Mouse (Mus musculus): ENCODE data around the gene Themis.

DNA sequence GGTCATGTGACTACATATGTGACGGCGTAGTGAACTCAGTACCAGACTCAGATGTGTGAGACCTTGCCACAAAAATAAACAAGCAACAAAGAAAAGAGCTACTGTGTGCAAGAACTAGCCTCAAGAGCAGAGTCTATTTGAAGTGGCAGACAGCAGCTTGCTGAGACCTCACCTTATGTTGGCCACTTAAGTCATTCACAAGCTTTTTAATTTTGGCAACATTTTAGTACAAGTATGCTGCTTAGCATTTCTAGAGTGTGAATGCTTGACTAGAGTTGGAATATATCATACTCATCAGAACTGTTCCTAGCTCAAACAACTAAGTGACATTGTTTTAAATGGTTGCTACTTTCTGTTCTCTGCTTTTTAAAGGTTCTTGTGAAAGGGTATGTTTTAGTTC, 188.0 kb downstream of the Themis start:
- TF ChIP-seq CTCF (IDR thresholded peaks at IDR 0.05; ENCODE audit: extremely low read depth, insufficient read depth, insufficient read length, insufficient replicate concordance) (no peak), POLR2A (IDR thresholded peaks at IDR 0.05; ENCODE audit: low read depth, low read length) (no peak)

Measured in spleen, adult 2 months (tissue).